Mouse (Mus musculus): ENCODE measurements around the gene Tlcd2. TPM values are rescaled to one million over a fixed set of nuclear protein-coding genes. Genes with fewer than 3 reads are reported as not detected.

Tlcd2 gene
- total RNA-seq, 2 experiments from 2014 or later: 6.1 to 6.7 TPM

DNA sequence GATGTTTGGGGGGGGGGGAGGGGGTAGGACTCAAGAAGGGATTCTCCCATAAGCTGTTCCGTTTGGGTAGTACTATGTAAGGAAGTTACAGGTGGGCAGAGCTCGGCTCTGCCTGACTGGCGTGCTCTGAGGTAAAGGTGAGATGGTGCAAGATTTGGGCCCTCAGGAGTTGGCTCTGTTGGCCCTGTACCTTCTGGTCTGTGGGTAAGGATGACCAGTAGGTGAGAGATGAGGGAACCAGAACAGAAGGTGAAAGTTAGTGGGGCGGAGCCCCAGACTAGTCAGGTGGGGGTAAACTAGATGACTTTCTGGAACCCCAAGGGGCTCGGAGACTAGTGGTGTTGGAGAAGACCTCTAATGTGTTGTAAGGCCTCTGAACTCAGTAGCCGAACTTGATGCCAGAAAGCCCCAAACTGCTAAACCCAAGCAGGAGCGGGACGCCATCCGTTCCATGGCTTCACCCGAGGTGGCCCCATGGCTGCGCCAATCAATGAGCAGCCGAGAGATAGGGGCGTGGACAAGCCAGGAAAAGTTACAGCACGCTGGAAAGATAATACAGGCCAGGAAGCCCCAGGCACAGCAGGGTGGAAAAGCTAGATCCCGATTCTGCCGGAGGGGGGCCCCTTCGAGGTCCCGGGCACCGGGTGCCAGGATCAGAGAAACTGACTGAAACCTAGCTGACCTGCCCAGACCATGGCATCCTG, 6.1 kb downstream of the Tlcd2 start:
- DNase-seq: peak; percentile 80

- DNase-seq: no peak
Observed at GRCm38 (mm10) chr11:75468410-75468809, 6.9 kb downstream of the Tlcd2 start.

DNA sequence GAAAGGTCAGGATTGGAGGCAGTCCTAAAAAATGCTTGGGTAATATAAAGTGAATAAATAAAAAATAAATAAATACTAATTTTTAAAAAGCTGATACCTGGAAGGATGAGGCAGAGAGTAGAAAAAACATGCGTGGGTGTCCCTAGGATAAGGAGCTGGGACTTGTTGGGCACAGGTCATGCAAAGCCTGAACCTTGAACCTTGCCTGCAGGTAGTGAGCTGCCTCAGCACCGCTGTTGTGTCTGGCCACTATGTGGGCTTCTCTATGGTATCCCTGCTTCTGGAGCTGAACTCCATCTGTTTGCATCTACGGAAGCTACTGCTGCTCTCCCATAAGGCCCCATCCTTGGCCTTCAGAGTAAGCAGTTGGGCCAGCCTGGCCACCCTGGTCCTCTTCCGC, 7.7 kb downstream of the Tlcd2 start:
- no peak for DNase-seq

GRCm38 (mm10) chr11:75470675-75471074, 9.2 kb downstream of the Tlcd2 start:
- DNase-seq: no peak

DNA sequence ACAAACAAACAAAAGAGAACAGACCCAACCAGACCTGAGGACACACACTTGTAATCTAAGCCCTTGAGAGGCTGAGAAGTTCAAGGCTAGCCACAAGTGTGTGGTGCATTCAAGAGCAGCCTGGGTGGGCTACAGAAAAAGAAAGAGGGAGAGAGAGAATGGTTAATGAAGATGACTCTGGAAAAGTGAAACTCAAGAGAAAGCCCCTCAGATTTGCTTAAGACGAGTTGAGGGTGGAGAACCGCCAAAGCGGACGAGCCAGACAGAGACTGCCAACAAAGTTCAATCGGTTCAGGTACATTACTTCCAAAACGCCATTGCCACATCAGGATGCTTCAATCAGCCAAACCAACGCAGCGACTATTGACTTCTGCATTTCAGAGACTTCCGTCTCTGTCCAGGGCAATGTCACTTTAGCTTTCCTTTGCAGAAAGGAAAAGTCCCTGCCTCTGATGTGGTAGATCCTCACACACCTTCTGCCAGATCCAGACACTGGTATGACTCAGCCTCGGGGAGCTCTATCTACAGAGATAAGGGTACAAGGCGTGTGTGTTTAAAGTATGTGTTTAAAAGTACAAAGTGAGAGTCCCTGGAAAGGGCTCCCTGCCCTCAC, 11.1 kb downstream of the Tlcd2 start:
- DNase-seq: no peak

DNA sequence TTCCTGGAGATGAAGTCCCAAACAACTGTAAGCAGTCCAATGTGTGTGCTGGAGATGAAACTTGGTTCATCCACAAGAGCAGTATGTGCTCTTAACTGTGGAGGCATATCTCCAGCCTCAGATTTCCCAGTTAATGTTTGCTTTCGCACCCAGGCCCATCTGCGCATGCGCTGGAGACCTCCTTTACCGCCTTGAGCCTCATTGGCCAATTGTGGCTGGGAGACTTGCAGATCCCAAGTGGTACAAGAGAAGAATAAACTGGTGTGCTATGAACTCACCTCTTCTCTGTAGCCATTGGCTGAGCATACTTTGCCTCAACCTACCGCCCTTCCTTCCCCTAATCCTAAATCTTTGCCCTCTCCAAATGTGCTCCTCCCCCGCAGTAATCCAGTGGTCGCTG, 11.9 kb downstream of the Tlcd2 start:
- DNase-seq: no peak

DNA sequence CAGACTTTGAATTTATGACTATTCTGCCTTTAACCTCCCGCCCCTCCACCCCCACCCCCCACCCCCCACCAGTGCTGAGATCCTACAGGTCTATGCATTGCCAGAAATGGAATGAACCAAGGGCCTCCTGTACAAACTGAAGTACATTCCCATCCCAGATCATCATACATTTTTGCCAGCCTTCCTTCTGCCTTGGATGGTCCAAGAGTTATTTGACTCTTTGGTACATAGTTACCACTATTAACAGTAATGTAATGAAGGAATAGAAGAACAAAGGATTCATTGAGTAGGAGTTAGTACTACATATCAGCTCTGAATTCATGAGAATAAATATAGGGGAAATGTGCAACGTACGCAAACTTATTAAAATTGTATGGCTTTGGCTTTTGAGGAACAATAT, 24.7 kb downstream of the Tlcd2 start:
- DNase-seq: no peak

DNA sequence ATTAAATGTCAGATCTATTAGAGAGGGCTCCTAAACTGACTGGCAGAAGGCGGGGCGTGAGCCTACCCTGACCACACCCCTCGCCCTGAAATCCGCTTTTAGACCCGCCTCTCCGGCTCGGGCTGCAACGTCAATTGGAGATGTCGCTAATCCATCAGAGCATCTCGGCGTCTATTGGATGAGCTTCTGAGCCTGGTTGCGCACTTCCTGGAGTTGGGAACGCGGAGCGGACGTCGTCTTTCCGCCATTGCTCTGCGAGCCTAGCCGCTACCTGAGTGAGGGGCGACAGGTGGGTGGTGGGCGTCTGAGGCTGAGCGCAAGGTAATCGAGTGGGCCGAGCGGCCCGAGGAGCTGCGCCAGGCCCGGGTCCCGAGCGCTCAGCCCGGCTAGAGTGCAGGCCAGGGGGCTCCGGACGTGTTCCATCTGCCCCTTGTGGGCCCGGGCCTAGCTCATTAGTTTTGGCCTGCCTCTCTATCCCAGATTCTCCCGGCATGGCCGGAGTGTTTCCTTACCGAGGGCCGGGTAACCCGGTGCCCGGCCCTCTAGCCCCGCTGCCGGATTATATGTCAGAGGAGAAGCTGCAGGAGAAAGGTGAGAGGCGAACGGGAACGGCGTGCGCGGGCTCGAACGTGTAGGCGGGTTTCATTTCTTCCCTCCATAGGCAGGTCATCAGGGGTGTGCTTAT, 25.2 kb downstream of the Tlcd2 start, which contains the start of gene Prpf8:
Gene Prpf8 (plus strand): TSS at position 216 of the 685 bp plus-strand sequence.
- DNase-seq: peak; percentile 99

DNA sequence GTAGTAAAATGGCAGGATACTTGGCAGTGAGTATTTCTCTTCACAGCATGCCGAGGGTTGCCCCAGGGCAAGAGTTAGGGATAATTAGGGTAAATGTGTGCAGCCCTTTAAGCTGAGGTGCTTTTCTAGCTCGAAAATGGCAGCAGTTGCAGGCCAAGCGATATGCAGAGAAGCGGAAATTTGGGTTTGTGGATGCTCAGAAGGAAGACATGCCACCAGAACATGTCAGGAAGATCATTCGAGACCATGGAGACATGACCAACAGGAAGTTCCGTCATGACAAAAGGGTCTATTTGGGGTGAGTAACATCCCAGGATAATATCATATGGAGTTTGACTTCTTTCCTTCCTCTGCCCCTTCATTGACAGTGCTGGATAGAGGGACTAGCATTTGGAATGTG, 26.0 kb downstream of the Tlcd2 start:
- DNase-seq: no peak

GRCm38 (mm10) chr11:75494296-75495049, 33.0 kb downstream of the Tlcd2 start:
- no peak for DNase-seq

- peak; percentile 43 for DNase-seq
Observed at GRCm38 (mm10) chr11:75498126-75498525, 36.6 kb downstream of the Tlcd2 start.

DNA sequence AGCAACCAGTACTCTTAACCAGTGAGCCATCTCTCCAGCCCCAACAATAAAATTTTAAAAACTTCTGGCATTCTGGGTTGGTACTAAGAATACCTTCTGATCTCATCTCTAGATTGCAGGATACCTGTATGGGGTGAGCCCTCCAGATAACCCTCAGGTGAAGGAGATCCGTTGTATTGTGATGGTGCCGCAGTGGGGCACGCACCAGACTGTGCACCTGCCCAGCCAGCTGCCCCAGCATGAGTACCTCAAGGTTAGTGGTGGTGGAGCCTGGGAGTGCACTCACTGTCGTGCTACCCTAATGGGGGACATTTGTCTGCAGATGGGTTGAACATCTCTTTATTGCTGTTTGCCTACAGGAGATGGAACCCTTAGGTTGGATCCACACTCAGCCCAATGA, 46.6 kb downstream of the Tlcd2 start:
- no peak for DNase-seq

DNA sequence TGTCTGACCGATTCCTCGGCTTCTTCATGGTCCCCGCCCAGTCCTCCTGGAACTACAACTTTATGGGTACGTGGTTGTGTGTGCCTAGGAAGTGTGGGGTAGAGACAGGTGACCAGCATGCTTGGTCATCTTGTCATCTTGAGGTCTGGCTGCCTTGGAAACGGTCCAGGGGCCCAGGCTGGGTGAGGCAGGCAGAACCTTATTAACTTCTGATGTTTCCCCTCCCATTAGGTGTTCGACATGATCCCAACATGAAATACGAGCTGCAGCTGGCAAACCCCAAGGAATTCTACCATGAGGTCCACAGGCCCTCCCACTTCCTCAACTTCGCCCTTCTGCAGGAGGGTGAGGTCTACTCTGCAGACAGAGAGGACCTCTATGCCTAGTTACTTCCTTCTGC, 47.4 kb downstream of the Tlcd2 start:
- DNase-seq: no peak

DNA sequence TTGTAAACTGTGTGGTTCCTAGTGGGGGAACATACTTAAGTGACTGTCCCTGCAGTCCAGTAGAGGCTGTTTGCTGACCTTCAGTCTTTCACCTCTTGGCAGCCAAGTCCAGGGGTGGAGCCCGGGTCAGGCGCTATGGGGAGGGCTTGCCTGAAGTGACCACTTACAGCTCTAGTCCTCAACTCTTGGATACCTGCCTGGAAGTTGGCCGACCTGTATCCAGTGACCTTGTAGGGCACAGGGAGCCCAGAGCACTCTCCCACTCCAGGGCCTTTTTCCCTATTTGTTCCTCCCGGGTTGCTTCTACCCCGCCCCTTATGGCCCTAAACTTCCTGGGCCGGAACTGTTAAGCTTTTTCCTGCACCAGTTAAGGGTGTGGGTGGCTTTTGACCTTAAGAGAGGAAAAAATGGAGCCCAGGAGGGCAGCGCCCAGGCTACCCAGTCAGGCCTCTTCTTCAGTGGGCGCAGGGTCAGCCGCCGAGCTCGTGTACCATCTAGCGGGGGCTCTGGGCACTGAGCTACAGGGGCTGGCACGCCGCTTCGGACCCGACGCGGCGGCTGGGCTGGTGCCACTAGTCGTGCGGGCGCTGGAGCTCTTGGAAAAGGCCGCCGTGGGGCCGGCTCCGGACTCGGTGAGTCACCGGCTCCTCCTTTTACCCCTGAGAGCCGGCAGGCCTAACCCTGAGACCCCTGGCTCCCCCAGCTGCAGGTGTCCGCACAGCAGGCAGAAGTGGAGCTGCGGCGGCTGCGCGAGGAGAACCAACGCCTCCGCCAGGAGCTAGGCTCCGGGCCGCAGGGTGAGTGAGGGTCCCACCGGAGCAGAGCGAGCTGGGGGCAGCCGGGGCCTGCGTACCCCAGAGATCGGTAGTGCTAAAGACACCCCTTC, 48.5 kb downstream of the Tlcd2 start, which contains the start of gene Rilp:
Gene Rilp (plus strand): TSS at position 354 of the 886 bp plus-strand sequence.
- DNase-seq: peak; percentile 88

GRCm38 (mm10) chr11:75510627-75510993, 49.1 kb downstream of the Tlcd2 start:
- DNase-seq: peak; percentile 99

DNA sequence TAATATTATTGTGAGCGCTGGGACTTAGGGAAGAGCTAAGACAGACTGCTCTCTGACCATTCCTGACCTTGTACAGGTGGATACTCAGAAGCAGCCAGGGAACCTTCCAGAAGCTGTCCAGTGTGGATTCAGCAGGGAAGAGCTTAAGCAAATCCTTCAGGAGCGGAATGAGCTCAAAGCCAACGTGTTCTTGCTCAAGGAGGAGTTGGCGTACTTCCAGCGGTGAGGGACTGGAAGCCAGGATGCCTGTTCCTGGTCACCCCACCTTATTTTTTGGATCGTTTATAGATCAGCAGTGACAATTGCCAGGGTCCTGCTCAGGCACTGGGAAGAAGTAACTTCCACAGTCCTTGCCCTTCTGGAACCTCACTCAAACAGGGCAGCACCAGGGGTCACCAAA, 49.7 kb downstream of the Tlcd2 start:
- peak; percentile 61 for DNase-seq

DNA sequence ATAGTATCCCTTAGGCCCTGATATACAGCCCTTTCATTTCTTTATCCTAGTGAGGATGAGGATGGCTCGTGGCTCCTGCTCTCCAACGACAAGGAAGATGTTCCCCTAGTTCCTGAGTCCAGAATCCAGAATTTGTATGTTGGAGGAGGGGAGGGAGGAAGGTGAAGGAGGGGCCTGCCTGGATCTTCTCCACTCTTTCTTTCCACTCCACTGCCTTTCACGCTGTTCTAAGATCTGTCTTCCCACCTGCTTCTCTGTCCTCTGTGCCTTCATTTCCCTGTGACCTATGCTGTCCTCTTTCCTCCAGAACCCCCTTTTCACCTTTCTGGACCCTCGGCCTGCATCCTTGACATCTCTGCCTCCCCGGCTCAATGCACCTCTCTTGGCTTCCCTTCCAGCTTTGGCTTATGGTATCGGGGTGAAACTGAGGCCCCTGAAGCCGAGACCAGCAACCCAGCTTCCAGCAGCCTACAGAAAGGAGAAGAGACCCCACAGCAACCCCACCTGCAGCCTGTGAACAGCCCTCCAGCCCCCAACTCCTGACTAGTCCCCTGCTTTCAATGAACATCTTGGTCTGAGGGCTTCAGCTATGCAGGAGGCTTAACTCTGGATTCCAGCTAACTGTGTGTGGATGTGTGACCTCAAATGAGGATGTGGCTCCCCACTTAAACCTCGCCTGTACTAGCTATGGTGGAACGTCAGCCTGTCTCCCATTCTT, 50.9 kb downstream of the Tlcd2 start:
- DNase-seq: no peak

- DNase-seq: peak; percentile 75
Observed at GRCm38 (mm10) chr11:75513336-75513735, 51.8 kb downstream of the Tlcd2 start, which contains the start of gene Scarf1. Gene Scarf1 (plus strand): TSS chr11:75513540.

DNA sequence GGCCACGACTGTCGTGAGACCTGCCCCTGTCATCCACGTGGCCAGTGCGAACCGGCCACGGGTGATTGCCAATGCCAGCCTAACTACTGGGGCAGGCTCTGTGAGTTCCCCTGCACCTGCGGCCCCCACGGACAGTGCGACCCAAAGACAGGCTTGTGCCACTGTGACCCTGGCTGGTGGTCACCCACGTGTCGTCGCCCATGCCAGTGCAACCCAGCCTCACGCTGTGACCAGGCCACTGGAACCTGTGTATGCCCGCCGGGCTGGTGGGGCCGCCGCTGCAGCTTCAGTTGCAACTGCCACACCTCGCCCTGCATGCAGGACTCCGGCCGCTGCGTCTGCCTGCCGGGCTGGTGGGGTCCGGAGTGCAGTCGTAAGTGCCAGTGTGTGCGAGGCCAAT, 53.7 kb downstream of the Tlcd2 start:
- DNase-seq: no peak

- no peak for DNase-seq
Observed at GRCm38 (mm10) chr11:75519834-75520633, 58.5 kb downstream of the Tlcd2 start.

All from heart, postnatal 4 days (tissue).